Mouse (Mus musculus): Measurements from ENCODE around the gene Aig1.

DNA sequence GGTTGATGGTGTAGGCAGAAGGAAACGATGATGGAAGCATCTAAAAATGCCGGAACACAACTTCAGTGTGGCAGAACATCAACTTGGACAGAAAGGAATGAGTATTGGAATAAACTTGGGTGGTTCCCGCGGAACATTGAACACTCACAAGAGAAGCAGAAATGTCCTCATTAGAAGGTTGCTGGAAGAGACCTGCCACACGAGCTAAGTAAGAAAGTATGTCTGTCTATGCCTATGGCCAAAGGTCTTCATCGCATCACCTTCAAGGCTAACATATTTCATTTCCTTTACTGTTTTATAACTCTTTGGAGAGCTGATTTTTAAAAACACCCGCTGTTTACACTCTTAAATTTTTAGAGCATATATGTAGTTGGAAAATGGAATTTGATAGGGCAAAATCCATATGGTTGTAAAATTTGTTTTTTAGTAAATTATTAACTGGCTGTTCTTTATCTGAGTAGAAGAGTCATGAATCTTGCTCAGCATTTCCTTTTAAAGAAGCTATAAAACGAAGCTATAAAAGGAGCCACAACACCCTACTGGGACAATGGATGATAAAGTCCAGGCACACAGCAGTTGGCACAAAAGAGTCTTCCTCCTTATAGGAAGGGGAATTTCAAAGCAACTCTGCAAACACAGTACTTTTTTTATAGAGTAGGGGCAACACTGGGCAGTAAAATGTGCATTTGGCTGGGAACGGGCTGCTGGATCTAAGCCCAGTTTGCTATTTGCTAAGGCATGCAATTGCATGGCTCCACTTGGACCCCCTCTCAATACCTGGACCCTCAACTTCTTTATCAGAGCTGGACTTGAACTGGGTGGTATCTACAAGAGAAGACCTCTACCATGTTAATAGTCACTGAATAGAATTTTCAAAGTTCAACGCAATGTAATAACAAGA, 14.4 kb upstream of the Aig1 start:
- TF ChIP-seq CTCF (IDR thresholded peaks at IDR 0.05; ENCODE audit: extremely low read depth, insufficient read depth, insufficient read length, insufficient replicate concordance), result no peak
- TF ChIP-seq POLR2A (IDR thresholded peaks at IDR 0.05; ENCODE audit: low read depth, low read length), result no peak
